Mouse (Mus musculus): Measurements from ENCODE around the gene Meis1.

DNA sequence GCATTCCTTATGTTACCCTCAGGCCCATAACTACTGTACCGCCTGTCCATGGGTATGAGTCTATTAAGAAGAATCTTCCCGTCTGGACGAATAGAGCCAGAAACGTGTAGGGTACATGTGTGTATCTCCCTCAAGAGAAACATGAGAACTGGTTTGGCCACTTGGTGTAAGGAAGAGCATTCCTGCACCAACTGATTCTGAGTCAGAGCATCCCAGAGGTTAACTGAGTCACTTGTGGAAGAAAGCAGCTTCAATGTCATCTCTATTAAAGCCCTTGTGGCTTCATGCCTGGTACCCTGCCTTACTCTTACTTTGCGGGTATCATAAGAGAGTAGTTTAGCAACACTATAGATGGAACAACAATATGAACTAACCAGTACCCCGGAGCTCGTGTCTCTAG lies 64.9 kb downstream of the Meis1 start:
- TF ChIP-seq MAFK (IDR thresholded peaks at IDR 0.05; ENCODE audit: insufficient read depth, low read depth, low read length) (no peak), ZC3H11A (IDR thresholded peaks at IDR 0.05; ENCODE audit: borderline replicate concordance, low read depth, low read length) (no peak), ZNF384 (IDR thresholded peaks at IDR 0.05; ENCODE audit: low read depth, low read length) (no peak)

All from ES-E14 (cell line).